Mouse (Mus musculus): ENCODE results near the gene Scfd1.

Scfd1 gene

DNA sequence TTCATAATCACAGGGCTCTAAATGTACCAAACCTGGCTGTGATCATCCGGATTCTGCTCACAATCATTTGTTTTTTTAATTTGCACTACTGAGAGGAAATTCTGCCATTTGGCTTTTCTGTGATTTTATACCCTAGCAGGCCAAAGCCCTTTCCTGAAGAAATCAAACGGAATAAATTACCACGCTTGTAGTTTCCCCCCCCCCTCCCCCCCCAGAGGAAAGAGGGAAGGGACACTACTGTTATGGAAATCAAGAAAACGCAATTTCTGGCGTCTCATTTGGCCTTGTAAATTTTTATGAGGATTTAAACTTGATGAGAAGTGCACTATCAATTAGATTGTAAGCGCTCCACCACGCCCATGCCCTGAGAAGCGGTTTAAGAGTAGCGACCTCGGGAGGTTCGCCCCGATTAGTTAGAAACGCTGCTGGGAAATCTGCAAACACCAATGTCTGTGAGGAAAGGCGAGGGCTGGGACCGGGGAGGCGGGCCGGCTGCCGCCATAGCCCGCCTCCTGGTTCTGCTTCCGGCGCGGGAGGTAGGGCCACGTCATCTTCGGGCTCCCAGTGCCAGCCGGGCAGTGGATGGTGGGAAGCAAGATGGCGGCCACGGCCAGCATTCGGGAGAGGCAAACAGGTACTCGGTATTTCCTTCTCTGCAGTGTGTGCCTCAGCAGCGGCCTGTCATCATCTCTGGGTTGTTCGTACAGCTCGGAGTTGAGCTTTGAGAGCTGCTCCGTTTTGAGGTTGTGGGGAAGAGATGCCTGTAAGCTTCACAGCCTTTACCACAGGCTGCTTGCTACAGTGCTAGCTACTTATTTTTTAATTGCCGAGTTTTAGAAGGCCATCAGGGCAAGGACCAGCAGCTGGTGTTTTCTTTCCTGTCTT, at the start of gene Scfd1:
Gene Scfd1 (plus strand): TSS at position 508 of the 885 bp plus-strand sequence.
- peak; percentile 89 for DNase-seq

DNA sequence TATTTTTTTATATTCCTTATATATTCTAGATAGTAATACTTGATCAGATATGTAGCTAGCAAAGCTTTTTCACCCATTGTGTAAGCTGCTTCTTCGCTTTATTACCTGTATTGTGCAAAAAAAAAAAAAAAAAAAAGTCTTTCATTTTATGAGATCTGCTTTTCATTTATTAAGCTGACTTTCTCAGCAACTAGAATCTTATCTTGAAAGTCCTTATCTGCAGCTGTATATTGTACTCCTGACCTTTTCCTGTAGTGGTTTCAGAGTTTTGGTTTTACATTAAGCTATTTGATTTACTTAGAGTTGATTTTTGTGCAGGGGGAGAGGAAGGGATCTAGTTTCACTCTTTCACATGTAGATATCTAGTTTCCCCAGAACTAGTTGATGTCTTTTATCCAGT, 40.3 kb upstream of the Scfd1 start:
- DNase-seq, result no peak

DNA sequence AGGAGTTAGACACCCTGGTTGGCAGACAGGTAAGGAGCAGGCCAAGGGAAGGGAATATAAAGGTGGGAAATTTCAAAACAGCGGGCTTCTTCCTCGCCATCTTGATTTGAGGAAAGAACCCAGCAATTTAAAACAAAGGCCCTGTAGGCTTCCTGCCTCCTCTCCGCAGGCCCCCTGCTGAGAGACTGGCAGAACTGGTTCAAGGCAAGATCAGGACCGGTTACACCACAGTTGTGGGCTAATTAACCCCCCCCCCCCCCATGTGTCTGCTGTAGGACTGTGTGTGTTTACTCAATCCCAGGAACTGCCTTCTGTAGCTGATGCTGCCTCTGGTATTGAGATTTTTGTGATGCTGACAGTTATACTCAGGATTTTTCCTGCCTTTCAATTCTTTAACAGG, 31.2 kb upstream of the Scfd1 start:
- no peak for DNase-seq

DNA sequence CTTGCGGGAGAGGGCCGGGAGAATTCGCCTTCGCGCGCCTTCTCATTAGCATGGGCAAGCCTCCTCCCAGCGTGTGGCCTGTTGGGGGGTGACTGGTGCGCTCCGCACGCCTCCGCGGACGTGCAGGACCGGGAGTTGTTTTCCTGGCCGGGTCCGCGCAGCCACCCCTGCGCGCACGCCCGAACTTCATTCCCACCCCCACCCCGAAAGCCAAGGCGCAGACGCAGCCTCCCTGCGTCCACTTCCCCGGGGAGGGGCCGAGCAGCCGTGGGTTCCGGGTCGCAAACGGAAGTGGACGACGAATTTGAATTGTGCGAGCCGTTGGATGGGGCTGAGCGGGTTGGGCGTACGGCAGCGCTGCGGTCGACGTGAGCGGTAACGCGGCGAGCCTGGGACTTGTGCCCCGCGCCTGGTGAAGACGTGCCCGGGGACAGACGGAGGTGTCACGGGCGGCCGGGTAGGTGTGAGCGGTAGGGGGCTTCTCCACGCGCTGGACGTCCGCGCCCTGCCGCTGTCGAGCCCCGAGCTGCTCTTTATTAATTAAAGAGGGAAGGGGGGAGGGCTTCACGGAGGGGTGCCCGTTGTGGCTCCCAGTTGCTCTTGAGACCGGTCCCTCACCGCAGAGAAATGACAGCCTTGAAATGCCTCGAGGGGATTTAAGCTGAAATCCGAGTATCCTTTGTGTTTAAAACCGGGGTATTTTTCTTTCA, 29.2 kb upstream of the Scfd1 start, which contains the start of gene G2e3:
Gene G2e3 (plus strand): TSS at position 74 of the 710 bp plus-strand sequence.
- peak; percentile 79 for DNase-seq

DNA sequence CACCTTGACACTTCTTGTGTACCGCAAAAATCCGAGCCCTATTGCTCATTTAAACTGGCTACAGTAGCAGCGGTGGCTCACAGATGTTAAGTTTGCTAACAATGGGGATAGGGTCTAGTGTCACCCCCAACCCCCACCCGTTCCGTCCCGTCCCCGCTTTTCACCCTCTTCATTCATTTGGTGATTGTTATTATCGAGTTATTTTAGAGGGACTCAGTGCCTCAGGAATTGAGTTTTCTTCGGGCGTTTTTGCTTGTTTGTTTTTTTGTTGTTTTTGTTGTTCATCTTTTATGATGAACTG, 28.7 kb upstream of the Scfd1 start:
- DNase-seq, result no peak

DNA sequence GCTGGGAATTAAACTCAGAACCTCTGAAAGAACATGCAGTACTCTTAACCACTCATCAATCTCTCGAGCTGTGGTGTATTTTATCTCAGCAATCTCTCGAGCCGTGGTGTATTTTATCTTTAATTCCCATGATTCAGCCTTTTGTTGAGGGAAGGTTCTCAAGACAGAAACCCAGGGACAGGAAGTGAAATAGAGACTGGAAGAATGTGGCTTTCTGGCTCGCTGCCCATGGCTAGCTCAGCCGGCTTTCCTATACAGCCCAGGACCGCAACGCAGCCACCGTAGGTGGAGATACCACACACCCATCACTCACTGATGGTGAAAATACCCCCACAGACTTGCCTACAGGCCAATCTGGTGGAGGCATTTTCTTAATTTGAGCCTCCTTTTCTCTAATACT, 22.0 kb upstream of the Scfd1 start:
- no peak for DNase-seq

DNA sequence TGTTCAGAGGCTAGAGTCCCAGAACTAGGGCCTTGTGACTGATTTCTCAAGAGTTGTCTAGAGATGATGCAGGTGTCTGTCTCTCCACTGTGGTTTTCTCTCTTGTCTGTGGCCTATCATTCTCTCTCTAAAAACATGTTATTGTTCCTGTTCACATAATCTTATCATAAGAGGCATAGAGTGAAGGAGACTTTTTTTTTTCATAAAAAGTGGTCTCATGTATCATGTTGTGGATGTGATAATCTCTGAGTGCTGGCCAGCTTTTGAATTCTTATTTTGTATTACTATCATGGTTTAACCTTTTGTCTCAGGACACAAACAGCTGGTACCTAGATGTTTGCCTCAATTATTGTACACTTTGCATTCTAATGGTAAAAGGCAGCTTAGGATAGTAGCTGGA, 16.0 kb upstream of the Scfd1 start:
- no peak for DNase-seq

DNA sequence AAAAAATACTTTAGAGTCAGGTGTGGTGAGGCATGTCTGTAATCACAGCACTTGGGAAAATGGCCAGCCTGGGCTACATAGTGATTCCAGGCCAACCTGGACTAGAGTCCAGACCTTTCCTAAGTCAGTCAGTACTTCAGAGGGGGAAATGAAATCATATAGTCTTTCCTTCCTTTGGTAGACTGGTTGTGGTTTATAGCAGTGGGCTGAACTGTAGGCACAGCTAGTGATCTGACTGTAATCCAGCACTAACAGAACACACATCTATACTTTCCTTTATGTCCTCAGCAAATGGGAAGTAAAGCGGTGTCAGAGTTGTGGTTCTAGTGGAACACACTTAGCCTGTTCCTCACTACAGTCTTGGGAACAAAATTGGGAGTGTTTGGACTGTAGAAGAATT, 14.4 kb upstream of the Scfd1 start:
- DNase-seq, result no peak

DNA sequence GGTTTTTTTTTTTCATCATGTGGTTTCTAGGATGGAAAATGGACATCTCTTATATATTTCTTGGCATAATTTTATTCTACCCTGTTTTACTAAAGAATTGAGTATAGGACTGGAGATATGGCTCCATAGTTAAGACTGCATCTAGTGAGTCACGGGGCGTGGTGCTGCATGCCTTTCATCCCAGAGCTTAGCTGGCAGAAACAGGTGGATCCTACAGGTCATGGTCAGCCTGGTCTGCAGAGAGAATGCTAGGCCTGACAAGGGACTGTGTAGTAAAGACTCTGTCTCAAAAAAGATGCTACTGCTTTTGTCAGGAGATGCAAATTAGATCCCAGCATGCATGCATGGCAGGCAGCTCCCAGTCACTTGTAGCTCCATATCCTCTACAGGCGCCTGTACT, 8.8 kb upstream of the Scfd1 start:
- DNase-seq, result no peak

DNA sequence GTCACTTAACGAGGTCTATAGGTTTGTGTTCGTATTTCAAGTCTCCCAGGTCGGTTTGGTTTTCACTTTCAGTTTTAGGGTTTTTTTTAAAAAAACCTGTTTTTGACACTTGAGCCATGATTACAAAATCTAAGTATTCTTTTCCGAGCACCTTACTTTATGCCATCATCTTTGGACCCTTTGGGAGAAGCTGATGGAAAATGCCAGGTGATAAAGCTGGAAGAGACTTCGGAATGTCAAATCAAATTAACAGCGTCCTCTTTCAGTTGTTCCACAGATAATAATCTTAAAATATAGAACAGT, 529 bp downstream of the Scfd1 start:
- DNase-seq, result no peak

DNA sequence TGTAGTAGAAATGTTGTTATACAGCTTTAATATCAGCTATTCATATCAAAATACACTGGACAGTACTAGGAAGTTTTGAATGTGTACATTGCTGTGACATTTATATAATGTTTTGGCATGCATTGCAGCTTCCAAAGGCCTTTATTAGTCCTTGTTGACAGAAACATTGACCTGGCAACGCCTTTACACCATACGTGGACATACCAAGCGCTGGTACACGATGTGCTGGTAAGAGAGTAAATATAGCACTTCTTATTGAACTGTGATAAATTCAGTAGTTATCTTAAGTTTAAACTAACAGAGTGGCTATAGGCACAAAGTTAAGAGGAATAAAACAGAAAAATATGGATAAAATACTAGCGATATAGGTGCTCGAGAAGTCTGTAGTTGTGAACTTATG, 22.6 kb downstream of the Scfd1 start:
- DNase-seq, result no peak

DNA sequence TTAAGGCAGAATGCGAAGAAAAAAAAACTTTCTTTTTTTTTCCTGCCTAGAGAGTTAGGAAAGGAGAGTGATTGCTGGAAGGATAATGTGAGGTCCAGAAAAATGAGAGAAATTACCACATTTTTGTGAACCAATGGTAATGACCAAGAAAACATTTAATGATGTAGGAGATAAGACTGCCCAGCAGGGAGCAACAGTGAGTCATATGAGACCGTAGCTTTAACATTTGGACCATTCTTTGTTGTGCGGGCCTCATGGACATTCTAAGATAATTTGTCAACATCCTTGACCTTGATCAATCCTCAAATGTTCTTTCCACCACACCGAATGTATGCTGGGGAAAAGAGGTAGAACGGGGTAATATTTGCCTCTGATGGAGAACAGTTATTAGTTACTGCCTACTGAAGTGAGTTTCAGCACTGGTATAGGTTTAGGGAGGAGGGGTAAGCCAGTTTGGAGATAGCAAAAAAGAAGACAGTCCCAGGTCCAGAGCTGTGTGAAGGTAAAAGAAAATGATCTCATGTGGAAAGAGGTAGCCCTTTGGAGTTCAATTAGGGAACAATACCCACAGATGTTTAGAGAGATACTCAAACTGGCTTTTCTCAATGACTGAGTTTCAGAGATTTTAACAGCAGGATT, 24.9 kb downstream of the Scfd1 start:
- DNase-seq, result no peak

DNA sequence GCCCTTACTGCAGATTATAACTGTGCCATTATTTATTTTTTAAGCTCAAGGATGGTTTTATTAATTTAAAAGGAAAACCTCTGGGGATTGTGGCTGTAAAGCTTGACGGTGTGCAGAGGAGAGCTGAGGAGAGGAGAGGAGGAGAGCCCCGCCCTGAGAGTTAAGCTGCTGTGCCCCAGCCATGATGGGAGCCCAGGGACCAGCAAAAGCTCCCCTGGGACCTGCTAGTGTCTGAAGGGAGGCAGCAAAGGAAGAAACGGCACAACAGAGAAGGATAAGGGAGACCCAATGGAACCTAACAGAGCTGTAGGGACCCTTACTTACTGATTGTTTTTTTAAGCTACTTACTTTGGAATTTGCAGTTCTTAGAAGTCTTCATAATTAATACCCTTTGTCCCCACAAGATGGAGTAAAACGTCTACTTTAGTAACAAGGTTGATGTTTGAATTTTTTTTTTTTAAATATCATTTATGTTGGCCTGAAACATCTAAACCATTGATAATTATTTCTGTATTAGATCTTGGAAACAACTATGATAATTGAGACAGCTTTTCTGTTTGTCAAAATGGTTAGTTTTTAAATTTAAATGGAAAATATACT, 26.8 kb downstream of the Scfd1 start:
- DNase-seq, result no peak

DNA sequence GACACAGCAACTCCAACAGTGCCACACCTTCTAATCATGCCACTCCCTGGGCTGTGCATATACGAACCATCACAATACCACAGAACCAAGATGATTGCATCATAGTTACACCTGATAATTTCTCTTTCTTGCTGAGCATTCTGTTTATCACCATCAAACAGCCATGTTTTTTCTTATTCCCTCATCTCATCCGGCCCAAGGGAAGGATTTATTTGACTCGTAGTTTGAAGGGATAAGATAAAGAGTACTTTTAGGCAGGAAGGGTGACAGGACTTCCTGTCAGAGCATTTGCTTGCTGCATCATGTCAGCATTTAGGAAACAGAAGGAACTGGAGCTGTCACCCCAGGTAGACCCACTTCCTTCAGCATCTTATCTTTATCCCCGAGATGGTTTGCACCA, 34.1 kb downstream of the Scfd1 start:
- no peak for DNase-seq

DNA sequence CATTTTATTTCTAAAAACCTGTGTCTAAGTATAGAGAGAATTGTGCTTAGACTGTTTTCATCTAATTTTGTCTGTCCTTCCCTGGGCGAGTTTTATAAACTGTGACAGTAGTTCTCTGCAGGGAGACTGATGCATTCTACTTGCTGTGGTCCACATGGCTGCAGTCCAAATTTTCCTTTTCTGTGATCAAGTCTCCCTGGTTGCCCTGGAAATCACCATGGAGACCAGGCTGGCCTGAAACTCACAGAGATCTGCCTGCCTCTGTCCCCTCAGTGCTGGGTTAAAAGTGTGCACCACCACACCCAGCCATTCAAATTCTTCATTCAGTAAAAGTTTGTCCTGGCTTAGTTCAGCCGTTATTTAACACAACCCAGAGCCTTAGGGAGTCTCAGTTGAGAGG, 60.2 kb downstream of the Scfd1 start:
- no peak for DNase-seq

DNA sequence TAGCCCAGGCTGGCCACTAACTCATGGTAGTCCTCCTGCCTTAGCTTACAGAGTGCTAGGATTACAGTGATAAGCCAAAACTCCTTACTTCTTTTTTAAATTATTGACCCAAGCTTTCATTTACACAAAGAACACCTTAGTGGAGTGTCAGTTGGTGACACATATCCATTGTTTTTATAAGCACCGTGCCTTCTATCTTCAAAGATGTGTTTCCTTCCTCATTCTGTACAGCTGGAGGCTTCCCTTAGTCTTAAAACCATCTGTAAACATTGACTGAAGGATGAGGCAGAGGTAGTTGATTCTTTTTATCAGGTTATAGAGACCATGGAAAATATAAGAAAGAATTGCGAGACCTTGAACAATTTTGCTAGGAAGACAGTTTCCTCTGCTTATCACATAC, 61.0 kb downstream of the Scfd1 start:
- no peak for DNase-seq

DNA sequence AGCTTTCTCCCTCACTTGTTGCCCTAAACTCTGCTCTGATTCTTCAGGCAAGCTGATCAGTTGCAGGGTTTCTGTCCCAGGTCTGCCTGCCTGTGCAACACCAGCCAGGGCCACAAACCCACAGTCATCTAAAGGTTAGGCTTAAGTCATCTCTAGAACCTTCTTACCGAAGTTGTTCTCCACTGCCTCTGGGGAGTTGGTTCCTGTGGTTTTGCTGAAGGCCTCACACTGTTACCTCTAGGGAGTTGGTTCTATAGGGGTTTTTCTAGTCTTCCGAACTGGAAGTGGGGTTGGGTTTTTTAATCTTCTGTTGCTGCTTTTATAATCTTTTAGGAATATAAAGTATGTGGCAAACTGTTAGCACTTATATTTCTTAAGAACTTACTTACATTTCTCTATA, 72.0 kb downstream of the Scfd1 start:
- DNase-seq, result no peak

DNA sequence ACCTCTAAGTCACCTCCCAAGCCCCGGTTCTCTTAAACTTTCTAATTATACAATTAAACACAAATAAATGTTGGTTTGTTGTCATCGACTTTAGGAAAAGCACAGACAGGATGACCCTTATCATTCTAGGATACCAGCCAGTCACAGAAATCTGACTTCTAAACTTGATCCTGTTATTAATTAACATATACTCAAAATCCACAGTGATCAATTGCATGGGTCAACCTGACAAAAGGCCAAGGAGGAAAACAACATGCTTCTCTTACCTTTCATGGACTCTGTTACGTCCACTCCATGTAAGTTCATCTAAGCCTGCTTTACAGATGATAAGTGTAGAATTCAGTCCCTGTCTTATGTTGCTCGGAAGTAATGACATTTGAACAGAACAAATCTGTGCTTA, 93.6 kb downstream of the Scfd1 start:
- DNase-seq, result no peak

DNA sequence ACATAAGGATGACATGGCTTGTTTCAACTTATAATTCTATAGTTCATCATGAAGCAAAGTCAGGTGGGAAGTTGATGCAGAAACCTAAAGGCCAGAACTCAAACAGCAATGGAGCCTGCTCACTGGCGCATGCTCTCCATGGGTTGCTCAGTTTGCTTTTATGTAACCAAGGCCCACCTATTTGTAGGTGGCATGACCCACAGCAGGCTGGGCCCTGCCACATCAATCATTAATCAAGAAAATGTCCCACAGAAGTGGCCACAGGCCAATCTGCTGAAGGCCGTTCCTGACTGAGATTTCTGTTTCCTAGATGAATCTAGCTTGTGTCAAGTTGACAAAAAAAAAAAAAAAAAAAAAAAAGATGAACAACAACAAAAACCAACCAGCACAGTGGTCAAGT, 103.9 kb downstream of the Scfd1 start:
- no peak for DNase-seq

DNA sequence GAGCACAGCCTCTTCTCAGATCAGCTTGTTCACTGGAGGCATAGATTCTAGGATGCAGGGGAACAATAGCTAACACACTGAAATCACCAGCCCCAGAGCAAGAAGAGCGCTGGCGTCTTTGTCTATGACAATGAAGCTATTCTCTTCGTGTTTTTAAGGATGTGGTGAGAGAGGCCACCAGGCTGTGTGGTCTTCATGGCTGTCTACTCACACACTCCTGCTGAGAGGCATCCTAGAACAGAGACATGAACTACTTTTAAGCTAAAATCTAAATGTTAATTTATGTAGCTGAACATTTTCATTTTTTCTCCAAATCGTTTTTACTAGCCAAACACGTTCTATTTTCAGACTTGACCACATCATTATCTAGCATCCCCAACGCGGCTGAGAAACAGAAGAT, 114.7 kb downstream of the Scfd1 start:
- DNase-seq, result no peak

DNA sequence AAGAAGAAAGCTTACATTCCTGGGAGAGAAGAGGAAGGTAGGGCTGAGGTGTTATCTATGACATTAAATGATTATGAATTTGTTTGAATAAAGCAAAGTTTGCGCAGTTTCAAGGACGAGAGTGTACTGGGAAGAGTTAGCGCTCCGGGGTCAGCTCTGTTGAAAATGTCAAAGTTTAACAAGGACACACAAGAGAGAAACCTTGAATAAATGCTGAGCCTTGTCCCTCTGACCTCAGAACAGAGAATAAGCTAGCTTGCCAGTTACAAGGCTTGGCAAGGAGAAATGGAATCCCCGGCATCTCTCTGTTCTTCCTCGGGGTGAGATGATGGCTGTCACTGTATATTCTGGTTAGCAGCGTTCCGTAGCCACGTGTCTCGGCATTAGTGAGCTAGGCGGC, 116.2 kb downstream of the Scfd1 start:
- no peak for DNase-seq

DNA sequence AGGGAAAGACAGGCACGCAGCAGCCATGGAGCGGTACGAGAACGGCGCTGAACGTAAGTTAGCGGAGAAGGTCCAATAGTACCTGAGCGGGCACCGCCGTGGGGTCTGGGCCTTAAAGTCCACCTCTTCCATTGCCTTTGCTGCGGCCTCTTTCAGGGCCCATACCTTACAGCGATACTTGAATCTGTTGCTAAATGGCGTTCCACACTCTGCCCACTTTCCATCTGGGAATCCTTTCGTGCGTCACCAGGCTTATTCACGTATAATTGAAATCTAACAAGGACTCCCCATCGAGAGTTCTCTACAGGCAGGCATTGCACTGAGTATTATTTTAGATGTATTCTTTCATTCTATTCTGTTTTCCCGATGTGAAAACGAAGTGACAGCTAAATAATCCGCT, 117.3 kb downstream of the Scfd1 start:
- no peak for DNase-seq

All from cerebellum, adult 11 months (tissue).